Mouse (Mus musculus) brown adipose tissue, adult 24 weeks (tissue): ENCODE data around the gene Arhgap22. TPM values are rescaled to one million over a fixed set of nuclear protein-coding genes. Genes with fewer than 3 reads are reported as not detected.

Experiments
- H3K27ac ChIP-seq: fragments of 200-500 bp; replicated peaks from 2 replicates; pipeline ENCODE4 v1.5.1; 2012; ENCODE audit warnings: low read depth, mild to moderate bottlenecking, low read length
- H3K4me1 ChIP-seq: fragments of 200-500 bp; 2 replicates; pipeline ENCODE4 v1.6.1; 2012; ENCODE audit warnings: low read length, mixed read lengths; ENCODE audit not compliant: control insufficient read depth, insufficient read depth, insufficient read length
- H3K4me3 ChIP-seq: fragments of 200-500 bp; 2 replicates; pipeline ENCODE4 v1.5.1; 2012; ENCODE audit warnings: low read depth, mild to moderate bottlenecking, low read length, moderate library complexity; ENCODE audit not compliant: insufficient read depth
- polyA plus RNA-seq: library from polyadenylated mRNA; stranded (reverse); fragments of >200 nt; gene quantifications from 2 replicates; pipeline ENCODE4 v1.2.4, GENCODE M21; 2012; ENCODE audit not compliant: missing spikeins, insufficient read depth, insufficient read length

Gene Arhgap22
- polyA plus RNA-seq, 1 experiment, result 0.95 TPM

GRCm38 (mm10) chr14:33203777-33204176, 10.0 kb upstream of the Arhgap22 start:
- Histone ChIP-seq H3K4me1 (no peaks in the 10 kb centered on the region), H3K4me3 (no peak overlapping the region), H3K27ac (no peak overlapping the region)

GRCm38 (mm10) chr14:33205280-33205965, 8.4 kb upstream of the Arhgap22 start:
- Histone ChIP-seq H3K27ac (no peak overlapping the region), H3K4me1 (no peaks in the 10 kb centered on the region), H3K4me3 (no peak overlapping the region)

- no peaks in the 10 kb centered on the region for H3K4me1 ChIP-seq
- no peak overlapping the region for H3K4me3 ChIP-seq
- no peak overlapping the region for H3K27ac ChIP-seq
Measured at GRCm38 (mm10) chr14:33207011-33207410, 6.8 kb upstream of the Arhgap22 start.

GRCm38 (mm10) chr14:33208331-33208730, 5.5 kb upstream of the Arhgap22 start:
- H3K4me3 ChIP-seq, result no peak overlapping the region
- H3K27ac ChIP-seq, result no peak overlapping the region
- no peaks in the 10 kb centered on the region for H3K4me1 ChIP-seq

- no peak overlapping the region for H3K4me3 ChIP-seq
- H3K27ac ChIP-seq, result no peak overlapping the region
- H3K4me1 ChIP-seq, result no peaks in the 10 kb centered on the region
Measured at GRCm38 (mm10) chr14:33210806-33211205, 3.0 kb upstream of the Arhgap22 start.

- no peak overlapping the region for H3K4me3 ChIP-seq
- no peak overlapping the region for H3K27ac ChIP-seq
- no peaks in the 10 kb centered on the region for H3K4me1 ChIP-seq
Measured at GRCm38 (mm10) chr14:33212271-33212957, 1.4 kb upstream of the Arhgap22 start.

- no peak overlapping the region for H3K4me3 ChIP-seq
- H3K27ac ChIP-seq, result no peak overlapping the region
- H3K4me1 ChIP-seq, result no peaks in the 10 kb centered on the region
Measured at GRCm38 (mm10) chr14:33212958-33213309, 892 bp upstream of the Arhgap22 start.

GRCm38 (mm10) chr14:33214767-33215128, 922 bp downstream of the Arhgap22 start:
- Histone ChIP-seq H3K27ac (no peak overlapping the region), H3K4me1 (no peaks in the 10 kb centered on the region), H3K4me3 (no peak overlapping the region)

- Histone ChIP-seq H3K4me1 (no peaks in the 10 kb centered on the region), H3K4me3 (no peak overlapping the region), H3K27ac (no peak overlapping the region)
Measured at GRCm38 (mm10) chr14:33215163-33215562, 1.3 kb downstream of the Arhgap22 start.

- peak overlapping the region; percentile 58 for H3K27ac ChIP-seq
- peak overlapping the region; percentile 41 for H3K4me3 ChIP-seq
- no peaks in the 10 kb centered on the region for H3K4me1 ChIP-seq
Measured at GRCm38 (mm10) chr14:33216343-33217208, 2.8 kb downstream of the Arhgap22 start.

GRCm38 (mm10) chr14:33225235-33225634, 11.4 kb downstream of the Arhgap22 start:
- Histone ChIP-seq H3K4me3 (no peak overlapping the region), H3K27ac (no peak overlapping the region), H3K4me1 (no peaks in the 10 kb centered on the region)

GRCm38 (mm10) chr14:33230672-33231071, 16.8 kb downstream of the Arhgap22 start:
- H3K27ac ChIP-seq, result no peak overlapping the region
- no peak overlapping the region for H3K4me3 ChIP-seq
- no peaks in the 10 kb centered on the region for H3K4me1 ChIP-seq

GRCm38 (mm10) chr14:33231311-33231710, 17.5 kb downstream of the Arhgap22 start:
- peaks cover 2% of the 10 kb centered on the region; the same call in 1 of the 2 replicates for H3K4me1 ChIP-seq
- peak overlapping the region; percentile 12; the same call in 1 of the 2 replicates for H3K27ac ChIP-seq
- H3K4me3 ChIP-seq, result no peak overlapping the region

- Histone ChIP-seq H3K27ac (no peak overlapping the region; the same call in 1 of the 2 replicates), H3K4me1 (peaks cover 2% of the 10 kb centered on the region; the same call in 1 of the 2 replicates), H3K4me3 (no peak overlapping the region)
Measured at GRCm38 (mm10) chr14:33232048-33232447, 18.2 kb downstream of the Arhgap22 start.

GRCm38 (mm10) chr14:33235661-33236060, 21.8 kb downstream of the Arhgap22 start:
- H3K4me3 ChIP-seq, result no peak overlapping the region

More at GRCm38 (mm10) chr14:33235661-33236060, 21.8 kb downstream of the Arhgap22 start:
- H3K4me1 ChIP-seq, result peaks cover 2% of the 10 kb centered on the region; the same call in 1 of the 2 replicates
- no peak overlapping the region for H3K27ac ChIP-seq
